ENCODE assay signal across 10 mouse cellular contexts in genomic region chr10:81483983-81484382, GRCm38 (mm10). TPM values are rescaled to one million over a fixed set of nuclear protein-coding genes. Genes with fewer than 3 reads are reported as not detected.
DNase-seq lines count a peak whose midpoint lies in the region; ATAC-seq and TF ChIP-seq lines count a peak whose summit lies in the region.
"Had no signal": no experiment of that assay in that cellular context is flagged by ENCODE, and none has a peak within 500 bp of the region (broad histone marks: within the 10 kb centered on the region; RNA-seq: fewer than 3 reads in every experiment).

No protein-coding gene starts in this region.

- ATAC-seq in hindbrain, embryonic 16.5 days, result no peak

- no peak overlapping the region for H3K9ac ChIP-seq in hindbrain, embryonic 16.5 days (ENCODE audit: low read depth, low read length)
- H3K9ac ChIP-seq: limb, embryonic 13.5 days; stomach, embryonic 15.5 days had no signal

- no peak overlapping the region for H3K4me2 ChIP-seq in hindbrain, embryonic 16.5 days (ENCODE audit: low read length)
- H3K4me2 ChIP-seq: limb, embryonic 13.5 days; stomach, embryonic 15.5 days had no signal

- H3K27ac ChIP-seq in hindbrain, embryonic 16.5 days (ENCODE audit: low read depth, low read length), result peak overlapping the region; percentile 53; the same call in 1 of the 2 replicates
- H3K27ac ChIP-seq: limb, embryonic 13.5 days; stomach, embryonic 15.5 days had no signal

- TF ChIP-seq CTCF in E14TG2a.4 (conservative IDR thresholded peaks at IDR 0.05; ENCODE audit: low read length), result peak; percentile 67

- H3K27me3 ChIP-seq in E14TG2a.4 (ENCODE audit: insufficient read depth, low read length), result peaks cover 16% of the 10 kb centered on the region
- H3K27me3 ChIP-seq in hindbrain, embryonic 16.5 days (replicated peaks; ENCODE audit: control insufficient read depth, insufficient read depth, low read length), result no peaks in the 10 kb centered on the region

- H3K4me3 ChIP-seq in E14TG2a.4 (replicated peaks; ENCODE audit: low read length), result no peak overlapping the region
- H3K4me3 ChIP-seq in hindbrain, embryonic 16.5 days (ENCODE audit: low read length), result no peak overlapping the region
- H3K4me3 ChIP-seq: limb, embryonic 13.5 days; stomach, embryonic 15.5 days had no signal

- no peaks in the 10 kb centered on the region for H3K9me3 ChIP-seq in E14TG2a.4 (ENCODE audit: low read length)
- no peaks in the 10 kb centered on the region for H3K9me3 ChIP-seq in hindbrain, embryonic 16.5 days (ENCODE audit: control insufficient read depth, low read length)
- H3K9me3 ChIP-seq: limb, embryonic 13.5 days; stomach, embryonic 15.5 days had no signal

- peak; percentile 36 to 42 for DNase-seq in kidney, postnatal 25 days
- no peak for DNase-seq in kidney, adult 9 months
- DNase-seq in cerebellum, postnatal 25 days, result peak; percentile 58 to 78
- DNase-seq in retina, postnatal 1 day, result peak; percentile 68
- DNase-seq in heart, adult 18-20 months, result no peak
- no peak for DNase-seq in testis, postnatal 14 days (ENCODE audit: low spot score)

- peaks cover 79% of the 10 kb centered on the region for H3K4me1 ChIP-seq in E14TG2a.4 (replicated peaks; ENCODE audit: low read depth, low read length)
- peaks cover 27% of the 10 kb centered on the region for H3K4me1 ChIP-seq in hindbrain, embryonic 16.5 days (ENCODE audit: control insufficient read depth, insufficient read depth, low read depth, low read length)

- 15% methylated on average over 9 of the region's 9 CpGs for WGBS in hindbrain, embryonic 16.5 days

- peaks cover 33% of the 10 kb centered on the region for H3K36me3 ChIP-seq in E14TG2a.4 (ENCODE audit: insufficient read depth, low read length)
- H3K36me3 ChIP-seq in hindbrain, embryonic 16.5 days (ENCODE audit: control insufficient read depth, insufficient read depth, low read length), result peaks cover 22% of the 10 kb centered on the region

RNA-seq across cellular contexts. Expression of gene Celf5, which starts 1.5 kb away (rescaled TPM):
- polyA plus RNA-seq in hindbrain, embryonic 16.5 days (2015; fragmentation: Nextera tagmentation; extraction: Ambion mirVana), result 60.1 and 63.6 TPM in 2 replicates
- total RNA-seq in heart, adult 18-20 months (2021), result under 1 TPM; 0.17 to 0.21 TPM

RNA-seq across cellular contexts. Expression of gene Ncln, which starts 12.2 kb away (rescaled TPM):
- 68.9 and 82.7 TPM in 2 replicates for polyA plus RNA-seq in hindbrain, embryonic 16.5 days (2015; fragmentation: Nextera tagmentation; extraction: Ambion mirVana)
- 10 to 100 TPM; 61.9 to 64.3 TPM for total RNA-seq in heart, adult 18-20 months (2021)

RNA-seq across cellular contexts. Expression of gene S1pr4, which starts 15.9 kb away (rescaled TPM):
- polyA plus RNA-seq in hindbrain, embryonic 16.5 days (2015; fragmentation: Nextera tagmentation; extraction: Ambion mirVana), result 0.65 and 0.79 TPM in 2 replicates
- 1 to 10 TPM; 1.2 to 2.8 TPM for total RNA-seq in heart, adult 18-20 months (2021)

RNA-seq across cellular contexts. Expression of gene Nfic, which starts 28.5 kb away (rescaled TPM):
- polyA plus RNA-seq in hindbrain, embryonic 16.5 days (2015; fragmentation: Nextera tagmentation; extraction: Ambion mirVana), result 24.5 and 34.5 TPM in 2 replicates
- 10 to 100 TPM; 91.0 to 93.4 TPM for total RNA-seq in heart, adult 18-20 months (2021)

RNA-seq across cellular contexts. Expression of gene Gna15, which starts 40.0 kb away (rescaled TPM):
- polyA plus RNA-seq in hindbrain, embryonic 16.5 days (2015; fragmentation: Nextera tagmentation; extraction: Ambion mirVana), result 0.81 and 1.1 TPM in 2 replicates
- 1 to 10 TPM; 1.4 to 1.5 TPM for total RNA-seq in heart, adult 18-20 months (2021)

Comparison
In these comparisons a context has a peak if more than half of its experiments do, and no peak if none do; other contexts are left out.
1. DNase-seq: peak in kidney, postnatal 25 days (2 of 2), cerebellum, postnatal 25 days (2 of 2) and retina, postnatal 1 day (single experiment); none in kidney, adult 9 months (single experiment), heart, adult 18-20 months (0 of 2) and testis, postnatal 14 days (single experiment).